Mouse (Mus musculus) midbrain, embryonic 11.5 days (tissue): ENCODE results near the gene Uap1l1. TPM values are rescaled to one million over a fixed set of nuclear protein-coding genes. Genes with fewer than 3 reads are reported as not detected.

Experiments
- ATAC-seq: fragments of 200-750 bp; cut with Nextera tagmentation; 2 replicates; pipeline ENCODE4 v1.8.0; 2017; ENCODE audit warnings: moderate TSS enrichment, moderate library complexity; ENCODE audit not compliant: low FRiP score
- DNase-seq: peaks from one replicate; pipeline ENCODE4 v3.0.0; 2015; ENCODE audit warnings: low spot score; ENCODE audit errors: missing footprints
- H3K27ac ChIP-seq: fragments of 300-500 bp; sonication (generic); 2 replicates; pipeline ENCODE4 v1.5.1; 2014; ENCODE audit warnings: low read depth, low read length
- H3K27me3 ChIP-seq: fragments of 300-500 bp; sonication (generic); 2 replicates; pipeline ENCODE4 v1.6.1; 2014; ENCODE audit warnings: mild to moderate bottlenecking, low read length, moderate library complexity, mixed read lengths; ENCODE audit not compliant: control insufficient read depth, insufficient read depth
- H3K36me3 ChIP-seq: fragments of 300-500 bp; sonication (generic); 2 replicates; pipeline ENCODE4 v1.6.1; 2014; ENCODE audit warnings: mild to moderate bottlenecking, low read length, moderate library complexity, mixed read lengths; ENCODE audit not compliant: control insufficient read depth, insufficient read depth
- H3K4me1 ChIP-seq: fragments of 300-500 bp; sonication (generic); 2 replicates; pipeline ENCODE4 v1.6.1; 2014; ENCODE audit warnings: low read length; ENCODE audit not compliant: control insufficient read depth, insufficient read depth
- H3K4me2 ChIP-seq: fragments of 300-500 bp; sonication (generic); 2 replicates; pipeline ENCODE4 v1.6.1; 2014; ENCODE audit warnings: mild to moderate bottlenecking, moderate library complexity
- H3K4me3 ChIP-seq: fragments of 300-500 bp; sonication (generic); 2 replicates; pipeline ENCODE4 v1.5.1; 2014; ENCODE audit warnings: low read depth, low read length
- H3K9ac ChIP-seq: fragments of 300-500 bp; sonication (generic); 2 replicates; pipeline ENCODE4 v1.6.1; 2014; ENCODE audit warnings: low read length
- H3K9me3 ChIP-seq: fragments of 300-500 bp; sonication (generic); 2 replicates; pipeline ENCODE4 v1.6.1; 2016; ENCODE audit warnings: low read length; ENCODE audit not compliant: control insufficient read depth
- WGBS: fragments of 180-500 bp; shearing (Covaris S2); extraction: QIAGEN DNeasy Blood & Tissue Kit; methylation state at CpG from one replicate; pipeline ENCODE4 v1.1.7; 2014; 5-methylcytosine and 5-hydroxymethylcytosine counted together
- polyA plus RNA-seq: library from polyadenylated mRNA; unstranded; fragments of >200 nt; fragmentation: Nextera tagmentation; extraction: Ambion mirVana; gene quantifications from 2 replicates; pipeline ENCODE4 v1.2.1, GENCODE M21; 2014

Uap1l1 gene
- polyA plus RNA-seq, 1 experiment from 2014 or later: 6.7 TPM

DNA sequence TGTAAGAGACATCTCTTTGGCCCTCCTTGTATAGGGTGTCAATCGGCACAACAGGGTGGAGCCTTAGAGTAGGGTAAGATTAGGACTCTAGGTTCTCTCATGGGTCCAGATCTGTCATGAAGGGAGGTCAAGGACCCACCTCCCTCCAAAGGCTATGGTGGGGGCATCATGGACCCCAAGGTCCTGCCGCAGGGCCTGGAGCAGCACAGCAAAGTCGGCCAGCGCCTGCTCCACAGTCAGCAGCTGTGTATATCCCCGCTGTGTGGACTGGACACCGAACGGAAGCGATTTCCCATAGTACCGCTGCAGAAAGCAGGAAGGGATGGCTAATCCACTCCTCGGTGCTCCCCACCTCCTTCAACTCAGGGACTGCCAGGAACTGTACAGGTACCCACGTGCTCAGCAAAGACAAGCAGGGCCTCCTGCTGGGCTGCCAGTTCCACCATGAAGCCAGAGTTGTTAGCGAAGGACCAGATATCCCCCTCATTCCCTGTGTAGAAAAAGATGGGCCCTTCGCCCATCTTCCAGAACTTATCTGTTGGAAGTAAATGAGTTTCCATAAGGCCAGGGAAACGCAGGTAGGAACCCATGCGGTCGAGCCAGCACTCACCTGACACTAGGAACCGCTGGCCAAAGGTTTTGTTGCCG lies 9.9 kb downstream of the Uap1l1 start:
- ATAC-seq: 0 out of 2 replicates have a peak, but pooled peaks have one; percentile 11
- peak overlapping the region; percentile 47 for H3K4me3 ChIP-seq
- peaks cover 10% of the 10 kb centered on the region for H3K4me1 ChIP-seq
- H3K9ac ChIP-seq: peak overlapping the region; percentile 59
- WGBS: 40% methylated on average over 18 of the region's 18 CpGs
- DNase-seq: peak; percentile 83
- H3K4me2 ChIP-seq: peak overlapping the region; percentile 73
- H3K36me3 ChIP-seq: peaks cover 6% of the 10 kb centered on the region; the same call in 1 of the 2 replicates
- H3K27me3 ChIP-seq: no peaks in the 10 kb centered on the region
- no peaks in the 10 kb centered on the region for H3K9me3 ChIP-seq
- H3K27ac ChIP-seq: no peak overlapping the region

DNA sequence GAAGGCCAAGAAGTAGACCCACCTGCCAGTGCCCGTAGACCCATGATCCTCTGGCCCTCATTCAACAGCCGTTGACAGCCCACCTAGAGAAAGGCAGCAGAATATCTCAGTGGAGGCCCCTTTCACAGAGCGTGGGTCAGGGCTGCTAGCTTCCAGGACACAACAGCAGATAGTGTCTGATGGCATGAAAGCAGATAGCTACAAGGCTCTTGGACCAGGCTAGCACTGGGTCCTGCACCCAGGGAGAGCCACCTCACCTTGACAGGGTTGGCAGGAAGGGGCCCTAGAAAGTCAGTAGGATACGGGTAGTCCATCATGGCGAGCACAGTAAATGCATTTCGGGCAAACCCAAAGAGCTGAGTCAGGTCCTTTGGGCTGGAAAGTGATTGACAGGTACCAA lies 11.3 kb downstream of the Uap1l1 start:
- no peak overlapping the region for H3K27ac ChIP-seq
- peaks cover 16% of the 10 kb centered on the region for H3K36me3 ChIP-seq
- WGBS: 85% methylated on average over 6 of the region's 6 CpGs
- no peak overlapping the region for H3K9ac ChIP-seq
- peaks cover 10% of the 10 kb centered on the region for H3K4me1 ChIP-seq
- no peaks in the 10 kb centered on the region for H3K27me3 ChIP-seq
- H3K4me2 ChIP-seq: no peak overlapping the region
- DNase-seq (no peak), ATAC-seq (no peak)
- H3K4me3 ChIP-seq: no peak overlapping the region
- H3K9me3 ChIP-seq: no peaks in the 10 kb centered on the region

- Histone ChIP-seq H3K27ac (no peak overlapping the region), H3K36me3 (peaks cover 38% of the 10 kb centered on the region), H3K27me3 (no peaks in the 10 kb centered on the region), H3K9me3 (no peaks in the 10 kb centered on the region), H3K9ac (no peak overlapping the region), H3K4me2 (no peak overlapping the region), H3K4me3 (no peak overlapping the region), H3K4me1 (peaks cover 4% of the 10 kb centered on the region; the same call in 1 of the 2 replicates)
- DNase-seq: no peak
- ATAC-seq: no peak
- 94% methylated on average over 3 of the region's 3 CpGs for WGBS
Measured at GRCm38 (mm10) chr2:25350701-25351100, 14.8 kb downstream of the Uap1l1 start.

GRCm38 (mm10) chr2:25349499-25349898 lies 16.0 kb downstream of the Uap1l1 start:
- WGBS: 94% methylated on average over 4 of the region's 4 CpGs
- Histone ChIP-seq H3K4me2 (no peak overlapping the region), H3K27me3 (no peaks in the 10 kb centered on the region), H3K9ac (no peak overlapping the region), H3K36me3 (peaks cover 44% of the 10 kb centered on the region), H3K27ac (no peak overlapping the region), H3K9me3 (no peaks in the 10 kb centered on the region), H3K4me3 (no peak overlapping the region), H3K4me1 (no peaks in the 10 kb centered on the region)
- no peak for ATAC-seq
- DNase-seq: no peak

DNA sequence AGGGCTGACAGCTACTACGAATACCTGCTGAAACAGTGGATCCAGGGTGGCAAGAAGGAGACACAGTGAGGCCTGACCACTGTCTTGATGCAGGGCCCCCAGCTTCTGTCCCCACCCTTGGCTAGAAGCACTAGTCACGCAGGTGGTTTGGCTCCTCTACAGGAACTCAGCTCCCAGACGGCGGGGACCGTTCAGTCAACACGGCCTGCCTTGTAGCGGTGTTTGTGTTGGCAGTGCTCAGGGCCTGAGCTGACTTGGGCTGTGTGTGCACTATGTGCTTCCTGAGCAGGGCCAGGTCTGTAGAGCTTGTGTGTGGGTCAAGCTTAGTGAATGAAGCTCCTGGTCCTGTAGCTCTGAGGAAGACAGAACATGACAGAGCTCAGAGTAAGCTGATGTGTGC lies 17.3 kb downstream of the Uap1l1 start:
- H3K4me2 ChIP-seq: no peak overlapping the region
- H3K9ac ChIP-seq: no peak overlapping the region
- 92% methylated on average over 7 of the region's 7 CpGs for WGBS
- H3K9me3 ChIP-seq: no peaks in the 10 kb centered on the region
- no peak overlapping the region for H3K4me3 ChIP-seq
- ATAC-seq (no peak), DNase-seq (no peak)
- H3K36me3 ChIP-seq: peaks cover 46% of the 10 kb centered on the region
- H3K27me3 ChIP-seq: no peaks in the 10 kb centered on the region
- H3K4me1 ChIP-seq: no peaks in the 10 kb centered on the region
- H3K27ac ChIP-seq: no peak overlapping the region

GRCm38 (mm10) chr2:25338303-25338702 lies 27.2 kb downstream of the Uap1l1 start:
- H3K9me3 ChIP-seq: no peaks in the 10 kb centered on the region
- ATAC-seq (no peak), DNase-seq (no peak)
- H3K9ac ChIP-seq: no peak overlapping the region
- WGBS: 96% methylated on average over 6 of the region's 6 CpGs
- no peak overlapping the region for H3K27ac ChIP-seq
- H3K4me2 ChIP-seq: no peak overlapping the region
- H3K36me3 ChIP-seq: peaks cover 35% of the 10 kb centered on the region
- H3K4me3 ChIP-seq: no peak overlapping the region
- no peaks in the 10 kb centered on the region for H3K27me3 ChIP-seq
- peaks cover 4% of the 10 kb centered on the region for H3K4me1 ChIP-seq

- Histone ChIP-seq H3K9ac (peak overlapping the region; percentile 87), H3K27me3 (no peaks in the 10 kb centered on the region), H3K4me3 (peak overlapping the region; percentile 90), H3K36me3 (peaks cover 20% of the 10 kb centered on the region), H3K4me1 (peaks cover 7% of the 10 kb centered on the region), H3K27ac (no peak overlapping the region), H3K4me2 (peak overlapping the region; percentile 90), H3K9me3 (no peaks in the 10 kb centered on the region)
- no peak for DNase-seq
- WGBS: 84% methylated on average over 2 of the region's 2 CpGs
- ATAC-seq: no peak
Measured at GRCm38 (mm10) chr2:25333569-25333968, 31.9 kb downstream of the Uap1l1 start.

- peaks cover 13% of the 10 kb centered on the region for H3K36me3 ChIP-seq
- peak within 1 kb of the TSS; percentile 90 for H3K4me2 ChIP-seq
- under 1% methylated on average over 78 of the region's 78 CpGs for WGBS
- peak within 1 kb of the TSS; percentile 90 for H3K4me3 ChIP-seq
- H3K9me3 ChIP-seq: no peaks in the 10 kb centered on the region
- peaks cover 7% of the 10 kb centered on the region for H3K4me1 ChIP-seq
- no peaks in the 10 kb centered on the region for H3K27me3 ChIP-seq
- H3K27ac ChIP-seq: peak within 1 kb of the TSS; percentile 73
- DNase-seq: peak; percentile 100
- H3K9ac ChIP-seq: peak within 1 kb of the TSS; percentile 87
- ATAC-seq: peak; percentile 99
Measured at GRCm38 (mm10) chr2:25332286-25333160, 33.0 kb downstream of the Uap1l1 start, which contains the start of gene Man1b1. TSS of gene Man1b1 (plus strand) at chr2:25332338.

GRCm38 (mm10) chr2:25331470-25331869 lies 34.0 kb downstream of the Uap1l1 start:
- WGBS: 63% methylated on average over 9 of the region's 9 CpGs
- H3K9ac ChIP-seq: peak overlapping the region; percentile 87
- H3K4me1 ChIP-seq: peaks cover 7% of the 10 kb centered on the region
- peak overlapping the region; percentile 90 for H3K4me3 ChIP-seq
- no peaks in the 10 kb centered on the region for H3K9me3 ChIP-seq
- peak overlapping the region; percentile 50 for H3K4me2 ChIP-seq
- ATAC-seq: no peak
- H3K27me3 ChIP-seq: no peaks in the 10 kb centered on the region
- no peak overlapping the region for H3K27ac ChIP-seq
- peaks cover 8% of the 10 kb centered on the region for H3K36me3 ChIP-seq
- DNase-seq: no peak
